In genomic region chr6:72748882-72749437, GRCm38 (mm10) we compare ENCODE assay signal across 9 mouse cellular contexts. TPM values are rescaled to one million over a fixed set of nuclear protein-coding genes. Genes with fewer than 3 reads are reported as not detected.
A peak's percentile ranks its signal among the peaks of the same experiment; 100 is the strongest.
DNase-seq lines count a peak whose midpoint lies in the region; ATAC-seq and TF ChIP-seq lines count a peak whose summit lies in the region.
"Had no signal": no experiment of that assay in that cellular context is flagged by ENCODE, and none has a peak within 500 bp of the region (broad histone marks: within the 10 kb centered on the region; RNA-seq: fewer than 3 reads in every experiment).

No protein-coding gene starts in this region.

- peaks cover 20% of the 10 kb centered on the region for H3K36me3 ChIP-seq in forebrain, embryonic 10.5 days (replicated peaks)
- no peaks in the 10 kb centered on the region for H3K36me3 ChIP-seq in forebrain, embryonic 16.5 days (ENCODE audit: control insufficient read depth, insufficient read depth)
- no peaks in the 10 kb centered on the region for H3K36me3 ChIP-seq in intestine, embryonic 14.5 days (ENCODE audit: control insufficient read depth, insufficient read depth, low read length)
- H3K36me3 ChIP-seq in intestine, embryonic 16.5 days (ENCODE audit: control insufficient read depth, insufficient read depth, low read length), result no peaks in the 10 kb centered on the region
- no peaks in the 10 kb centered on the region for H3K36me3 ChIP-seq in C2C12 (ENCODE audit: control insufficient read depth, insufficient read depth)
- no peaks in the 10 kb centered on the region for H3K36me3 ChIP-seq in embryonic facial prominence, embryonic 15.5 days

- DNase-seq in forebrain, embryonic 10.5 days (ENCODE audit: extremely low spot score, low spot score), result no peak
- no peak for DNase-seq in intestine, embryonic 14.5 days (ENCODE audit: low spot score)
- DNase-seq in cerebellum, postnatal 10 days, result no peak
- no peak for DNase-seq in natural killer cell, adult 2 months (ENCODE audit: low spot score in 2 of 2)
- DNase-seq: lung, adult 2 months had no signal

- peaks cover 3% of the 10 kb centered on the region for H3K79me3 ChIP-seq in C2C12 (ENCODE audit: low read depth)

- ATAC-seq in forebrain, embryonic 16.5 days, result no peak
- no peak for ATAC-seq in intestine, embryonic 14.5 days (replicated peaks; ENCODE audit: low FRiP score, low TSS enrichment, low read depth)
- no peak for ATAC-seq in intestine, embryonic 16.5 days
- no peak for ATAC-seq in embryonic facial prominence, embryonic 15.5 days (ENCODE audit: insufficient number of reproducible peaks, low FRiP score, low TSS enrichment, low read depth)

- no peaks in the 10 kb centered on the region for H3K27me3 ChIP-seq in forebrain, embryonic 10.5 days (ENCODE audit: poor library complexity, severe bottlenecking)
- H3K27me3 ChIP-seq in forebrain, embryonic 16.5 days (replicated peaks; ENCODE audit: control insufficient read depth, insufficient read depth, low read length), result no peaks in the 10 kb centered on the region
- no peaks in the 10 kb centered on the region for H3K27me3 ChIP-seq in intestine, embryonic 14.5 days (replicated peaks; ENCODE audit: control insufficient read depth, insufficient read depth, low read length)
- no peaks in the 10 kb centered on the region for H3K27me3 ChIP-seq in intestine, embryonic 16.5 days (replicated peaks; ENCODE audit: control insufficient read depth, insufficient read depth, low read length)
- H3K27me3 ChIP-seq in C2C12 (ENCODE audit: control insufficient read depth, insufficient read depth, insufficient read length), result no peaks in the 10 kb centered on the region
- no peaks in the 10 kb centered on the region for H3K27me3 ChIP-seq in embryonic facial prominence, embryonic 15.5 days

- H3ac ChIP-seq in C2C12 (ENCODE audit: control insufficient read depth, insufficient read length, low read depth), result no peak overlapping the region

- no peak for TF ChIP-seq CTCF in C2C12 (IDR thresholded peaks at IDR 0.05; ENCODE audit: control insufficient read depth, insufficient read depth, insufficient read length)

- H3K4me1 ChIP-seq in forebrain, embryonic 10.5 days, result peaks cover 75% of the 10 kb centered on the region
- peaks cover 5% of the 10 kb centered on the region for H3K4me1 ChIP-seq in forebrain, embryonic 16.5 days (replicated peaks; ENCODE audit: control insufficient read depth, insufficient read depth, low read length)
- H3K4me1 ChIP-seq in intestine, embryonic 14.5 days (replicated peaks; ENCODE audit: control insufficient read depth, insufficient read depth, low read length), result peaks cover 53% of the 10 kb centered on the region
- peaks cover 48% of the 10 kb centered on the region for H3K4me1 ChIP-seq in intestine, embryonic 16.5 days (ENCODE audit: control insufficient read depth, insufficient read depth, low read length)
- H3K4me1 ChIP-seq in embryonic facial prominence, embryonic 15.5 days, result peaks cover 78% of the 10 kb centered on the region

- peak overlapping the region; percentile 79 for H3K27ac ChIP-seq in forebrain, embryonic 10.5 days
- no peak overlapping the region for H3K27ac ChIP-seq in forebrain, embryonic 16.5 days (ENCODE audit: low read length)
- H3K27ac ChIP-seq in intestine, embryonic 14.5 days (ENCODE audit: low read depth), result peak overlapping the region; percentile 55
- no peak overlapping the region for H3K27ac ChIP-seq in intestine, embryonic 16.5 days (ENCODE audit: low read length)
- H3K27ac ChIP-seq in embryonic facial prominence, embryonic 15.5 days (replicated peaks), result peak overlapping the region; percentile 51

- no peak overlapping the region for H3K4me3 ChIP-seq in forebrain, embryonic 10.5 days
- no peak overlapping the region for H3K4me3 ChIP-seq in forebrain, embryonic 16.5 days (replicated peaks; ENCODE audit: low read length)
- H3K4me3 ChIP-seq in intestine, embryonic 14.5 days (ENCODE audit: low read depth, low read length), result no peak overlapping the region
- no peak overlapping the region for H3K4me3 ChIP-seq in intestine, embryonic 16.5 days (ENCODE audit: low read length)
- H3K4me3 ChIP-seq in C2C12 (ENCODE audit: insufficient read depth, poor library complexity, severe bottlenecking), result no peak overlapping the region
- no peak overlapping the region for H3K4me3 ChIP-seq in embryonic facial prominence, embryonic 15.5 days (replicated peaks)

- 16% methylated on average over 5 of the region's 5 CpGs for WGBS in forebrain, embryonic 10.5 days
- 19% methylated on average over 5 of the region's 5 CpGs for WGBS in forebrain, embryonic 16.5 days
- WGBS in intestine, embryonic 14.5 days, result 21% methylated on average over 5 of the region's 5 CpGs
- 34% methylated on average over 5 of the region's 5 CpGs for WGBS in intestine, embryonic 16.5 days
- 15% methylated on average over 5 of the region's 5 CpGs for WGBS in embryonic facial prominence, embryonic 15.5 days

- no peaks in the 10 kb centered on the region; the same call in 1 of the 2 replicates for H3K9me3 ChIP-seq in forebrain, embryonic 10.5 days
- no peaks in the 10 kb centered on the region for H3K9me3 ChIP-seq in forebrain, embryonic 16.5 days (ENCODE audit: control insufficient read depth, low read length)
- no peaks in the 10 kb centered on the region for H3K9me3 ChIP-seq in intestine, embryonic 14.5 days (ENCODE audit: control insufficient read depth, low read length)
- H3K9me3 ChIP-seq in intestine, embryonic 16.5 days (ENCODE audit: control insufficient read depth, low read length), result no peaks in the 10 kb centered on the region
- H3K9me3 ChIP-seq in embryonic facial prominence, embryonic 15.5 days (replicated peaks), result no peaks in the 10 kb centered on the region

- no peak overlapping the region for H3K4me2 ChIP-seq in forebrain, embryonic 16.5 days (ENCODE audit: low read length)
- H3K4me2 ChIP-seq in intestine, embryonic 14.5 days (ENCODE audit: low read length), result no peak overlapping the region
- no peak overlapping the region for H3K4me2 ChIP-seq in intestine, embryonic 16.5 days (ENCODE audit: low read depth, low read length)
- no peak overlapping the region; the same call in 1 of the 2 replicates for H3K4me2 ChIP-seq in embryonic facial prominence, embryonic 15.5 days (replicated peaks)

- no peak overlapping the region for H3K9ac ChIP-seq in forebrain, embryonic 16.5 days (replicated peaks; ENCODE audit: low read depth, low read length)
- no peak overlapping the region for H3K9ac ChIP-seq in intestine, embryonic 14.5 days (ENCODE audit: low read length)
- no peak overlapping the region for H3K9ac ChIP-seq in intestine, embryonic 16.5 days (ENCODE audit: low read depth, low read length)
- no peak overlapping the region for H3K9ac ChIP-seq in embryonic facial prominence, embryonic 15.5 days

- no peaks in the 10 kb centered on the region for H3K79me2 ChIP-seq in C2C12 (ENCODE audit: control insufficient read depth, insufficient read depth)

TF ChIP-seq in C2C12, 6 proteins besides CTCF, POLR2A, EP300 and RAD21:
- TF ChIP-seq CEBPB (IDR thresholded peaks at IDR 0.05; ENCODE audit: low read depth), result no peak
- TF ChIP-seq FOSL1 (IDR thresholded peaks at IDR 0.05; ENCODE audit: insufficient read depth, low read length, poor library complexity, severe bottlenecking), result no peak
- TF ChIP-seq MYOD1 (IDR thresholded peaks at IDR 0.05; ENCODE audit: control insufficient read depth, insufficient read length, low read depth), result peak; percentile 55
- TF ChIP-seq USF1 (IDR thresholded peaks at IDR 0.05; ENCODE audit: low read depth), result no peak

RNA-seq across cellular contexts. Expression of gene Tcf7l1, which starts 40.1 kb away (rescaled TPM):
- polyA plus RNA-seq in forebrain, embryonic 10.5 days (2016; fragmentation: Nextera tagmentation; extraction: Ambion mirVana), result 32.9 and 33.8 TPM in 2 replicates
- polyA plus RNA-seq in forebrain, embryonic 16.5 days (2015; fragmentation: Nextera tagmentation; extraction: Ambion mirVana), result 4.8 and 6.2 TPM in 2 replicates
- 23.1 and 26.5 TPM in 2 replicates for polyA plus RNA-seq in intestine, embryonic 14.5 days (2014; fragmentation: Nextera tagmentation; extraction: Ambion mirVana)
- 8.5 and 11.2 TPM in 2 replicates for polyA plus RNA-seq in intestine, embryonic 16.5 days (2015; fragmentation: Nextera tagmentation; extraction: Ambion mirVana)
- polyA plus RNA-seq in C2C12 (2012; fragmentation: generic; extraction: Trizol), result 18.3 TPM
- 52.3 and 54.7 TPM in 2 replicates for polyA plus RNA-seq in embryonic facial prominence, embryonic 15.5 days (2015; fragmentation: Nextera tagmentation; extraction: Ambion mirVana)

Comparison
In these comparisons a context has a peak if more than half of its experiments do, and no peak if none do; other contexts are left out.
1. H3K27ac ChIP-seq: peak in forebrain, embryonic 10.5 days (single experiment), intestine, embryonic 14.5 days (single experiment) and embryonic facial prominence, embryonic 15.5 days (single experiment); none in forebrain, embryonic 16.5 days (single experiment) and intestine, embryonic 16.5 days (single experiment).